Mouse (Mus musculus): Measurements from ENCODE around the gene Brcc3. TPM values are rescaled to one million over a fixed set of nuclear protein-coding genes. Genes with fewer than 3 reads are reported as not detected.

Brcc3 gene
- polyA plus RNA-seq (2017; shearing (Covaris generic)): 75.3 TPM

DNA sequence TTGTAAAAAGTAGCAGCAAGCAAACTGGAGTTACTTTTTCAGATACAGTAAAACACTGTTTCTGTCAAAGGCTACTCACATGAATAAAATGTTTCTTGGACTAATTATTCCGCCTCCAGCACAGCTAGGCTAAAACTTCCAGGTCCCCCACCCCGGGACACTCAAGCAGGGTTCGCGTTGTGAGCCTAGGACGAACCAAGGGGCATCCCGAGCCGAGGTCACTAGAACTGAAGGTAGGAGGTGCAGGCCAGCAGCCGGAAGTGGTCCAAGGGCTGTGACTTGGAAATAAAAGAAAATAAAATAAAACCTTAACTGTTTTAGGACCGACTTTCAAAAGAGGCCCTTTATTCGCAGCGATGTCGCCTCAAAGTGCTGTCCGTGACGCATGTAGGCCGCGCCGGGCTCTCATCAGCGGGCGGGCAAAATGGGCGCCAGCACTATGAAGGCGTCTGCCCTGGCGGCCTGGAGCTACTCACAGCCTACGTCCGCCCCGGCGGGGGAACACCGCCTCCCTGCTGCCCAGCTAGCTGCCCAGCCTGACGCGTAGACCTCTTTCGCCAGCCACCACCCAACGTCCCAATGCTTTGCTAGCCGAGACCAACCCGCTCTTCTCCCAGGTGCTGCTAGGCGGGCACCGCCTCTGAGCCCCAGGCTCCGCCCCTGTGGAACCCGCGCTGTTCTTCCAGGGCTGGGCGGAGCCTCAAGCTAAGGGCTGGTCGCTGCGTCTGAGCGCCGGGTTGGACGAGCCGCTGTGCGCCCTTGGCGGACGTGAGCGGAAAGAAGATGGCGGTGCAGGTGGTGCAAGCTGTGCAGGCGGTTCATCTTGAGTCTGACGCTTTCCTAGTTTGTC is at the start of gene Brcc3, which contains the start of the genes Cmc4 and Mtcp1:
TSS of gene Brcc3 (plus strand) at position 693 of the 850 bp plus-strand sequence.
TSS of gene Cmc4 (minus strand) at position 649 of the 850 bp plus-strand sequence.
TSS of gene Mtcp1 (minus strand) at position 653 of the 850 bp plus-strand sequence.

DNA sequence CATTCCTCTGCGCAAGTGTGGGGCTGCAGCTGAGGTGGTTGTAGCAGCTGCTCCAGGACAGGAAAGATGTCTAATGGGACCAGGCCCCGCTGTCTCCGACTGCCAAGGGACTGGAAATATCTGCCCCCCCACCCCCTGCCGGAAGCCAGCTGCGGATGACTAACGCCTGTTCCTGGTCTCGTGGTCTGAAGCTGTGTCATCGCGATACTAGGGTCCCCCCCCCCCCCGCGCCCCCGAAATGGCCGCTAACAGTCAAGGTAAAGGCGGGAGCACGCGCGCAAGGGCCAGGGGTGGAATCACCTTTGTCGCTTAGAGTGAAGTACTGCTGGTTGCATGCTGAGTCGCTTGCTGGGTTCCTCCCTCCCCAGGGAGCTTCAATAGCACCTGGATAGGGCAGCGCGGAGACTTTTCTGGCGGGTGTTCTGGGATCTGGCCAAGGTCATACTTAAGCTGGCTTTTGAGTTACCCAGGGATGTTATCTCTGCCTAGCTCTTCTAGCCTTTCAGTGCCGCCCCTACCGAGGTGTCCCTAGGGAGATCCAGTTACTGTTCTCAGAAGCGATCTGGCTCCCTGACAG is 34.1 kb upstream of the Brcc3 start, which contains the start of the genes Fundc2 and F8:
TSS of gene Fundc2 (plus strand) at position 205 of the 577 bp plus-strand sequence.
TSS of gene F8 (minus strand) at position 421 of the 577 bp plus-strand sequence.

Other genes with a start within 250 kb of the Brcc3 start
- 75.7 TPM for gene Fundc2, start 34.2 kb upstream of the Brcc3 start, polyA plus RNA-seq (2017; shearing (Covaris generic))
- 0.79 TPM for gene F8, start 34.0 kb upstream of the Brcc3 start, polyA plus RNA-seq (2017; shearing (Covaris generic))
- gene Cmc4, start within 50 bp of the Brcc3 start, polyA plus RNA-seq (2017; shearing (Covaris generic)): 29.2 TPM
- 13.3 TPM for gene Mtcp1, start within 50 bp of the Brcc3 start, polyA plus RNA-seq (2017; shearing (Covaris generic))
- gene Vbp1, start 97.7 kb downstream of the Brcc3 start, polyA plus RNA-seq (2017; shearing (Covaris generic)): 135 TPM
- 2.7 TPM for gene Rab39b, start 161.6 kb downstream of the Brcc3 start, polyA plus RNA-seq (2017; shearing (Covaris generic))